Mouse (Mus musculus): ENCODE measurements at regions not wholly inside any gene's neighbourhood (a gene's known extent, or its start where the extent isn't known, plus 50 kb on each side); places are given as distances from the start of the nearest gene placed in this dataset.

GRCm38 (mm10) chr17:52448701-52449100, 153.8 kb upstream of the Kcnh8 start:
- WGBS, result 77% methylated on average over 5 of the region's 5 CpGs
- no peak for DNase-seq (ENCODE audit: low spot score, missing footprints)
- H3K27me3 ChIP-seq (ENCODE audit: control insufficient read depth, insufficient read depth, low read length), result no peaks in the 10 kb centered on the region
- no peaks in the 10 kb centered on the region for H3K36me3 ChIP-seq (ENCODE audit: control insufficient read depth, insufficient read depth, low read length)
- no peak overlapping the region for H3K4me2 ChIP-seq
- no peak overlapping the region for H3K4me3 ChIP-seq (ENCODE audit: low read depth, low read length)
- ATAC-seq (ENCODE audit: low FRiP score), result no peak
- H3K9me3 ChIP-seq (ENCODE audit: control insufficient read depth, low read length), result no peaks in the 10 kb centered on the region
- no peak overlapping the region for H3K9ac ChIP-seq (ENCODE audit: low read length)
- no peak overlapping the region for H3K27ac ChIP-seq (ENCODE audit: low read depth, low read length)
- no peaks in the 10 kb centered on the region for H3K4me1 ChIP-seq (ENCODE audit: control insufficient read depth, insufficient read depth, low read length)

DNA sequence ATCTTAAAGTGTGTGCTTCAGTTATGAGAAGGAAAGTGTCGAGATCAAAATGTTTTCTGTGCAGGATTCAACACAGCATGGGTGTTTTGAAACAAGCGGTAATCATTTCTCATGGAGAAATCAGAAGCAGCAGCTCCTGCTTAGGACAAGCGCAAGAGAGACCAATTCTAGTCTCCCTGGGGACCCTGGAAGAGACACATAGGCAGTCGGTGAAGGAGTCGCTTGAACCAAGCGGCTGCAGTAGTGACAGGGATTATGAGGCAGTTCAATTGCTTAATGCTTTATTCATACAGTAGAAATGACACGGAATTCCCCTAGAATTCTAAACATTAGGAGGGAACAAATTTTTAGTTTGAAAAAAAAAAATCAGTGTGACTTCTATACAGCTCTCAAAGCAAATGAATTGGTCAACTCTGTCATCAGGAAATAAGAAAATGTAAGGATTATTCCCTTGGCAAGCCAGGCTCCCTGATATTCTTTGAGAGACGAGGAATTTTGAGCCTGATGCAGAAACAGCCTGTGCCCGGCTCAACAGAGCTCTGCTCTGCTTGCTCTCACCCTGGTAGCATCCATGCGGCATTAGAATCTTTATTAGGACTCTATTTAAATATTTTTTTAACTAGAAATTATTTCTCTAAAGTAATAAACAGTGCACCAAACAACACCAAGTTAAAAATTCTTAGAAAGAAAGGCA, 143.1 kb upstream of the Kcnh8 start:
- Histone ChIP-seq H3K36me3 (ENCODE audit: control insufficient read depth, insufficient read depth, low read length) (no peaks in the 10 kb centered on the region), H3K27ac (ENCODE audit: low read depth, low read length) (no peak overlapping the region), H3K27me3 (ENCODE audit: control insufficient read depth, insufficient read depth, low read length) (no peaks in the 10 kb centered on the region), H3K9ac (ENCODE audit: low read length) (no peak overlapping the region), H3K4me1 (ENCODE audit: control insufficient read depth, insufficient read depth, low read length) (no peaks in the 10 kb centered on the region), H3K4me3 (ENCODE audit: low read depth, low read length) (no peak overlapping the region), H3K9me3 (ENCODE audit: control insufficient read depth, low read length) (no peaks in the 10 kb centered on the region), H3K4me2 (no peak overlapping the region)
- DNase-seq (ENCODE audit: low spot score, missing footprints) (no peak), ATAC-seq (ENCODE audit: low FRiP score) (peak; percentile 65; the same call in 1 of the 2 replicates)
- 37% methylated on average over 10 of the region's 10 CpGs for WGBS

DNA sequence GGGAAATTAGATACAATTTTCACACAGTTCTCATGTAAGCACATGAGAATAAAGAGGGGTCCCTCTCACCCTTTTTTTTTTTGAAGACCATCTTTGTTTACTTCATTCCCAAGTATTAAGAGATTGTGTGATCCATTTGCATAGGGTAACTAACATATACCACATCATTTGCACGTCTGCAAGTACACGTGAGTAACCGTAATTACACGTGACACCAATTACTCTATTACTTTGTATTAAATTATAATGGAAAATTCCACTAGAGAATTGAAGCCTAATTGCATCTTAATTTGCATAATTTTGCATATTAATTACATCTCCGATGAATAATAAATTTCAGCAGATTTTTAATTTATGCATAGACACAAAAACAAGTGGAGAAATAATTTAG, 142.5 kb upstream of the Kcnh8 start:
- Histone ChIP-seq H3K4me1 (ENCODE audit: control insufficient read depth, insufficient read depth, low read length) (no peaks in the 10 kb centered on the region), H3K4me3 (ENCODE audit: low read depth, low read length) (no peak overlapping the region), H3K9me3 (ENCODE audit: control insufficient read depth, low read length) (no peaks in the 10 kb centered on the region), H3K27ac (ENCODE audit: low read depth, low read length) (no peak overlapping the region), H3K27me3 (ENCODE audit: control insufficient read depth, insufficient read depth, low read length) (no peaks in the 10 kb centered on the region), H3K36me3 (ENCODE audit: control insufficient read depth, insufficient read depth, low read length) (no peaks in the 10 kb centered on the region), H3K4me2 (no peak overlapping the region), H3K9ac (ENCODE audit: low read length) (no peak overlapping the region)
- DNase-seq (ENCODE audit: low spot score, missing footprints), result no peak
- no peak for ATAC-seq (ENCODE audit: low FRiP score)
- 92% methylated on average over 5 of the region's 5 CpGs for WGBS

DNA sequence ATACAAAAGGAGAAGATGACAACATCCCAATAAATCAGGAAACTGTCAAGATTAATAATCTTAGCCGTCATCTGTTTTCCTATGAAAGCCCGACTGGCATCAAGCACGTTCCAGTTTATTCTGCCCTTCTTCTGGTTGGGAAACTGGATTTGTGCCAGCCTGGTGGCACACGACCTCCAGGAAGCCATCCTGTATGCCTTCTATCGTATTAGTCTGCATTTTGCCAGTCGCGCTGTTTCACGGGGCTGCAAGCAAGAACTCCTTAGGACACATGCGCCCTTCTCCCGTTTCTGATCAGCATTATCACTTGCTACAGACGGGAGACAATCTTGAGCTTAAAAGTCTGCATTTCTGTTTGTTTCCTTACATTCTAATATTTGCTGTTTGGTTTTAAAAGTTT, 141.2 kb upstream of the Kcnh8 start:
- DNase-seq (ENCODE audit: low spot score, missing footprints) (no peak), ATAC-seq (ENCODE audit: low FRiP score) (peak; percentile 45; the same call in 1 of the 2 replicates)
- no peaks in the 10 kb centered on the region for H3K36me3 ChIP-seq (ENCODE audit: control insufficient read depth, insufficient read depth, low read length)
- no peak overlapping the region for H3K4me3 ChIP-seq (ENCODE audit: low read depth, low read length)
- H3K27me3 ChIP-seq (ENCODE audit: control insufficient read depth, insufficient read depth, low read length), result no peaks in the 10 kb centered on the region
- H3K9me3 ChIP-seq (ENCODE audit: control insufficient read depth, low read length), result no peaks in the 10 kb centered on the region
- H3K4me2 ChIP-seq, result no peak overlapping the region
- 59% methylated on average over 11 of the region's 11 CpGs for WGBS
- H3K9ac ChIP-seq (ENCODE audit: low read length), result no peak overlapping the region
- no peak overlapping the region for H3K27ac ChIP-seq (ENCODE audit: low read depth, low read length)
- H3K4me1 ChIP-seq (ENCODE audit: control insufficient read depth, insufficient read depth, low read length), result no peaks in the 10 kb centered on the region

GRCm38 (mm10) chr17:52461709-52462141, 140.8 kb upstream of the Kcnh8 start:
- no peak overlapping the region for H3K4me2 ChIP-seq
- H3K4me1 ChIP-seq (ENCODE audit: control insufficient read depth, insufficient read depth, low read length), result no peaks in the 10 kb centered on the region
- H3K4me3 ChIP-seq (ENCODE audit: low read depth, low read length), result no peak overlapping the region
- H3K36me3 ChIP-seq (ENCODE audit: control insufficient read depth, insufficient read depth, low read length), result no peaks in the 10 kb centered on the region
- DNase-seq (ENCODE audit: low spot score, missing footprints) (peak; percentile 93), ATAC-seq (ENCODE audit: low FRiP score) (peak; percentile 51; the same call in 1 of the 2 replicates)
- no peaks in the 10 kb centered on the region for H3K9me3 ChIP-seq (ENCODE audit: control insufficient read depth, low read length)
- WGBS, result 21% methylated on average over 6 of the region's 6 CpGs
- no peak overlapping the region for H3K9ac ChIP-seq (ENCODE audit: low read length)
- no peaks in the 10 kb centered on the region for H3K27me3 ChIP-seq (ENCODE audit: control insufficient read depth, insufficient read depth, low read length)
- no peak overlapping the region for H3K27ac ChIP-seq (ENCODE audit: low read depth, low read length)

- H3K9me3 ChIP-seq (ENCODE audit: control insufficient read depth, low read length), result no peaks in the 10 kb centered on the region
- H3K9ac ChIP-seq (ENCODE audit: low read length), result no peak overlapping the region
- H3K4me1 ChIP-seq (ENCODE audit: control insufficient read depth, insufficient read depth, low read length), result no peaks in the 10 kb centered on the region
- ATAC-seq (ENCODE audit: low FRiP score) (no peak), DNase-seq (ENCODE audit: low spot score, missing footprints) (no peak)
- H3K27ac ChIP-seq (ENCODE audit: low read depth, low read length), result no peak overlapping the region
- no peaks in the 10 kb centered on the region for H3K36me3 ChIP-seq (ENCODE audit: control insufficient read depth, insufficient read depth, low read length)
- H3K4me2 ChIP-seq, result no peak overlapping the region
- H3K27me3 ChIP-seq (ENCODE audit: control insufficient read depth, insufficient read depth, low read length), result no peaks in the 10 kb centered on the region
- H3K4me3 ChIP-seq (ENCODE audit: low read depth, low read length), result no peak overlapping the region
- 77% methylated on average over 9 of the region's 9 CpGs for WGBS
These were observed 140.1 kb upstream of the Kcnh8 start for GRCm38 (mm10) chr17:52462361-52462760.

DNA sequence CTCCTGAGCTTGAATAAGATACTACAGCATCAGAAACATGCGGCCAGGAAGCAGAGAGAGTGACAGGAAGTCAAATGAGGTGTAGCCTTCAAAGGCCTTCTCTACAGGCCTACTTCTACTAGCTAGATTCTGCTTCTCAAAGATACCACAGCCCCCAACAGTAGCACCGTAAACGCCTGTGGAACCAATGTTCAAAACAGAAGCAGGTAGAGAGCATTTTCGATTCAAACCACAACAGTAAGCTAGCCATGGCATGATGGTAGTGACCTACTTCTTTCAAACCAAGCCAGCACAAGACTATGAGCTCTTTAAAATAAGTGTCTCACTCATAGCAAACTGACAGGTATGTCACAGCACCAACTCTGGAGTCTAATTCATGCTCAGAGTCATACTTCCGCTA, 134.0 kb upstream of the Kcnh8 start:
- Histone ChIP-seq H3K36me3 (ENCODE audit: control insufficient read depth, insufficient read depth, low read length) (no peaks in the 10 kb centered on the region), H3K27ac (ENCODE audit: low read depth, low read length) (no peak overlapping the region), H3K9ac (ENCODE audit: low read length) (no peak overlapping the region), H3K4me2 (no peak overlapping the region), H3K4me1 (ENCODE audit: control insufficient read depth, insufficient read depth, low read length) (no peaks in the 10 kb centered on the region), H3K9me3 (ENCODE audit: control insufficient read depth, low read length) (no peaks in the 10 kb centered on the region), H3K4me3 (ENCODE audit: low read depth, low read length) (no peak overlapping the region), H3K27me3 (ENCODE audit: control insufficient read depth, insufficient read depth, low read length) (no peaks in the 10 kb centered on the region)
- DNase-seq (ENCODE audit: low spot score, missing footprints) (no peak), ATAC-seq (ENCODE audit: low FRiP score) (no peak)
- WGBS, result 95% methylated on average over 5 of the region's 5 CpGs

- ATAC-seq (ENCODE audit: low FRiP score) (peak; percentile 87), DNase-seq (ENCODE audit: low spot score, missing footprints) (peak; percentile 87)
- 36% methylated on average over 7 of the region's 7 CpGs for WGBS
- no peaks in the 10 kb centered on the region for H3K27me3 ChIP-seq (ENCODE audit: control insufficient read depth, insufficient read depth, low read length)
- H3K4me1 ChIP-seq (ENCODE audit: control insufficient read depth, insufficient read depth, low read length), result peaks cover 6% of the 10 kb centered on the region; the same call in 1 of the 2 replicates
- no peak overlapping the region for H3K4me2 ChIP-seq
- H3K4me3 ChIP-seq (ENCODE audit: low read depth, low read length), result no peak overlapping the region
- H3K27ac ChIP-seq (ENCODE audit: low read depth, low read length), result peak overlapping the region; percentile 7; the same call in 1 of the 2 replicates
- no peak overlapping the region for H3K9ac ChIP-seq (ENCODE audit: low read length)
- H3K9me3 ChIP-seq (ENCODE audit: control insufficient read depth, low read length), result no peaks in the 10 kb centered on the region
- no peaks in the 10 kb centered on the region for H3K36me3 ChIP-seq (ENCODE audit: control insufficient read depth, insufficient read depth, low read length)
These were observed 123.0 kb upstream of the Kcnh8 start for GRCm38 (mm10) chr17:52479327-52480086.

- no peak overlapping the region for H3K4me2 ChIP-seq
- H3K27ac ChIP-seq (ENCODE audit: low read depth, low read length), result peak overlapping the region; percentile 30; the same call in 1 of the 2 replicates
- ATAC-seq (ENCODE audit: low FRiP score) (peak; percentile 82), DNase-seq (ENCODE audit: low spot score, missing footprints) (peak; percentile 81)
- no peak overlapping the region for H3K4me3 ChIP-seq (ENCODE audit: low read depth, low read length)
- no peaks in the 10 kb centered on the region for H3K27me3 ChIP-seq (ENCODE audit: control insufficient read depth, insufficient read depth, low read length)
- H3K9me3 ChIP-seq (ENCODE audit: control insufficient read depth, low read length), result no peaks in the 10 kb centered on the region
- H3K4me1 ChIP-seq (ENCODE audit: control insufficient read depth, insufficient read depth, low read length), result peaks cover 6% of the 10 kb centered on the region; the same call in 1 of the 2 replicates
- H3K36me3 ChIP-seq (ENCODE audit: control insufficient read depth, insufficient read depth, low read length), result no peaks in the 10 kb centered on the region
- WGBS, result 22% methylated on average over 5 of the region's 5 CpGs
- H3K9ac ChIP-seq (ENCODE audit: low read length), result no peak overlapping the region
These were observed 122.3 kb upstream of the Kcnh8 start for GRCm38 (mm10) chr17:52480087-52480638.

Data from midbrain, embryonic 11.5 days (tissue).